Mouse (Mus musculus) MN1 (cell line): ENCODE measurements at regions not wholly inside any gene's neighbourhood (a gene's known extent, or its start where the extent isn't known, plus 50 kb on each side); places are given as distances from the start of the nearest gene placed in this dataset.

Source experiments
- DNase-seq: peaks from one replicate; pipeline ENCODE4 v3.0.0-alpha.2; 2016; ENCODE audit warnings: low spot score

GRCm38 (mm10) chr1:119364901-119365300, 57.1 kb downstream of the Inhbb start:
- no peak for DNase-seq

- DNase-seq, result no peak
Observed at GRCm38 (mm10) chr1:119358096-119358495, 64.0 kb downstream of the Inhbb start.

- DNase-seq, result no peak
Observed at GRCm38 (mm10) chr1:119356916-119357315, 65.1 kb downstream of the Inhbb start.

GRCm38 (mm10) chr1:119355456-119355855, 66.6 kb downstream of the Inhbb start:
- DNase-seq, result no peak

GRCm38 (mm10) chr1:119351567-119351966, 70.5 kb downstream of the Inhbb start:
- no peak for DNase-seq

- DNase-seq, result no peak
Observed at GRCm38 (mm10) chr1:119350846-119351245, 71.2 kb downstream of the Inhbb start.

- DNase-seq, result no peak
Observed at GRCm38 (mm10) chr1:119350296-119350695, 71.8 kb downstream of the Inhbb start.

- no peak for DNase-seq
Observed at GRCm38 (mm10) chr1:119348456-119349208, 73.4 kb downstream of the Inhbb start.

- no peak for DNase-seq
Observed at GRCm38 (mm10) chr1:119347749-119348148, 74.3 kb downstream of the Inhbb start.

- no peak for DNase-seq
Observed at GRCm38 (mm10) chr1:119346634-119347155, 75.4 kb downstream of the Inhbb start.

GRCm38 (mm10) chr1:119345115-119345791, 76.8 kb downstream of the Inhbb start:
- DNase-seq, result no peak

- no peak for DNase-seq
Observed at GRCm38 (mm10) chr1:119344046-119344445, 78.0 kb downstream of the Inhbb start.

- no peak for DNase-seq
Observed at GRCm38 (mm10) chr1:119335171-119335570, 86.9 kb downstream of the Inhbb start.

GRCm38 (mm10) chr1:119330751-119331326, 91.2 kb downstream of the Inhbb start:
- DNase-seq, result no peak

- DNase-seq, result no peak
Observed at GRCm38 (mm10) chr1:119329693-119330434, 92.2 kb downstream of the Inhbb start.

GRCm38 (mm10) chr1:119328921-119329692, 92.9 kb downstream of the Inhbb start:
- no peak for DNase-seq

- DNase-seq, result no peak
Observed at GRCm38 (mm10) chr1:119324551-119324950, 97.5 kb downstream of the Inhbb start.

- DNase-seq, result no peak
Observed at GRCm38 (mm10) chr1:119322279-119322995, 99.6 kb downstream of the Inhbb start.

GRCm38 (mm10) chr1:119321799-119322198, 100.2 kb downstream of the Inhbb start:
- DNase-seq, result no peak

- DNase-seq, result no peak
Observed at GRCm38 (mm10) chr1:119317006-119317405, 105.0 kb downstream of the Inhbb start.
